Mouse (Mus musculus): ENCODE measurements at regions not wholly inside any gene's neighbourhood (a gene's known extent, or its start where the extent isn't known, plus 50 kb on each side); places are given as distances from the start of the nearest gene placed in this dataset.
A peak's percentile ranks its signal among the peaks of the same experiment; 100 is the strongest.
"Not testable (repeated sequence)": the region's sequence is repeated elsewhere in the genome, so short reads cannot be mapped to it uniquely, and the experiment has no call there.

- no peak for ATAC-seq
- WGBS: 89% methylated on average over 13 of the region's 13 CpGs
- H3K9ac ChIP-seq (replicated peaks; ENCODE audit: low read depth, low read length): no peak overlapping the region
Observed at GRCm38 (mm10) chr12:71703146-71703902, 127.6 kb upstream of the Daam1 start.

GRCm38 (mm10) chr12:71704431-71704830, 126.4 kb upstream of the Daam1 start:
- no peak overlapping the region for H3K4me3 ChIP-seq (replicated peaks; ENCODE audit: low read length)
- 0 out of 2 replicates have a peak, but pooled peaks cover 2% of the 10 kb centered on the region for H3K4me1 ChIP-seq (replicated peaks; ENCODE audit: control insufficient read depth, insufficient read depth, low read length)
- H3K4me2 ChIP-seq (ENCODE audit: low read length): no peak overlapping the region
- H3K36me3 ChIP-seq (ENCODE audit: control insufficient read depth, insufficient read depth): no peaks in the 10 kb centered on the region
- H3K27me3 ChIP-seq (replicated peaks; ENCODE audit: control insufficient read depth, insufficient read depth, low read length): no peaks in the 10 kb centered on the region
- H3K9me3 ChIP-seq (ENCODE audit: control insufficient read depth, low read length): no peaks in the 10 kb centered on the region
- no peak overlapping the region for H3K9ac ChIP-seq (replicated peaks; ENCODE audit: low read depth, low read length)
- ATAC-seq: peak; percentile 49; the same call in 1 of the 2 replicates
- H3K27ac ChIP-seq (ENCODE audit: low read length): no peak overlapping the region
- WGBS: 76% methylated on average over 6 of the region's 6 CpGs

More at GRCm38 (mm10) chr12:71703146-71703902, 127.6 kb upstream of the Daam1 start:
- Histone ChIP-seq H3K36me3 (ENCODE audit: control insufficient read depth, insufficient read depth) (no peaks in the 10 kb centered on the region), H3K27me3 (replicated peaks; ENCODE audit: control insufficient read depth, insufficient read depth, low read length) (no peaks in the 10 kb centered on the region), H3K4me3 (replicated peaks; ENCODE audit: low read length) (no peak overlapping the region), H3K4me1 (replicated peaks; ENCODE audit: control insufficient read depth, insufficient read depth, low read length) (0 out of 2 replicates have a peak, but pooled peaks cover 2% of the 10 kb centered on the region), H3K27ac (ENCODE audit: low read length) (no peak overlapping the region), H3K9me3 (ENCODE audit: control insufficient read depth, low read length) (no peaks in the 10 kb centered on the region), H3K4me2 (ENCODE audit: low read length) (no peak overlapping the region)

GRCm38 (mm10) chr12:71707727-71708369, 123.0 kb upstream of the Daam1 start:
- peak; percentile 63 for ATAC-seq
- Histone ChIP-seq H3K36me3 (ENCODE audit: control insufficient read depth, insufficient read depth) (no peaks in the 10 kb centered on the region), H3K9me3 (ENCODE audit: control insufficient read depth, low read length) (no peaks in the 10 kb centered on the region), H3K4me3 (replicated peaks; ENCODE audit: low read length) (no peak overlapping the region), H3K9ac (replicated peaks; ENCODE audit: low read depth, low read length) (no peak overlapping the region), H3K4me1 (replicated peaks; ENCODE audit: control insufficient read depth, insufficient read depth, low read length) (0 out of 2 replicates have a peak, but pooled peaks cover 2% of the 10 kb centered on the region), H3K27me3 (replicated peaks; ENCODE audit: control insufficient read depth, insufficient read depth, low read length) (no peaks in the 10 kb centered on the region), H3K4me2 (ENCODE audit: low read length) (peak overlapping the region; percentile 29), H3K27ac (ENCODE audit: low read length) (no peak overlapping the region)
- 19% methylated on average over 10 of the region's 10 CpGs for WGBS

GRCm38 (mm10) chr12:71714606-71715005, 116.3 kb upstream of the Daam1 start:
- Histone ChIP-seq H3K4me3 (replicated peaks; ENCODE audit: low read length) (no peak overlapping the region), H3K36me3 (ENCODE audit: control insufficient read depth, insufficient read depth) (no peaks in the 10 kb centered on the region), H3K9me3 (ENCODE audit: control insufficient read depth, low read length) (no peaks in the 10 kb centered on the region), H3K9ac (replicated peaks; ENCODE audit: low read depth, low read length) (no peak overlapping the region), H3K27me3 (replicated peaks; ENCODE audit: control insufficient read depth, insufficient read depth, low read length) (no peaks in the 10 kb centered on the region), H3K27ac (ENCODE audit: low read length) (no peak overlapping the region), H3K4me1 (replicated peaks; ENCODE audit: control insufficient read depth, insufficient read depth, low read length) (no peaks in the 10 kb centered on the region), H3K4me2 (ENCODE audit: low read length) (no peak overlapping the region)
- no peak for ATAC-seq
- WGBS: 55% methylated on average over 7 of the region's 7 CpGs

- not testable (repeated sequence) for H3K4me1 ChIP-seq (replicated peaks; ENCODE audit: control insufficient read depth, insufficient read depth, low read length); H3K9me3 ChIP-seq (ENCODE audit: control insufficient read depth, low read length); H3K27me3 ChIP-seq (replicated peaks; ENCODE audit: control insufficient read depth, insufficient read depth, low read length); H3K9ac ChIP-seq (replicated peaks; ENCODE audit: low read depth, low read length); H3K4me2 ChIP-seq (ENCODE audit: low read length); H3K27ac ChIP-seq (ENCODE audit: low read length); H3K36me3 ChIP-seq (ENCODE audit: control insufficient read depth, insufficient read depth); ATAC-seq; H3K4me3 ChIP-seq (replicated peaks; ENCODE audit: low read length)
- WGBS: 77% methylated on average over 12 of the region's 12 CpGs
Observed at GRCm38 (mm10) chr12:71718412-71718811, 112.5 kb upstream of the Daam1 start.

GRCm38 (mm10) chr12:71718911-71719310, 112.0 kb upstream of the Daam1 start:
- Histone ChIP-seq H3K36me3 (ENCODE audit: control insufficient read depth, insufficient read depth) (no peaks in the 10 kb centered on the region), H3K27ac (ENCODE audit: low read length) (no peak overlapping the region), H3K4me1 (replicated peaks; ENCODE audit: control insufficient read depth, insufficient read depth, low read length) (no peaks in the 10 kb centered on the region), H3K9me3 (ENCODE audit: control insufficient read depth, low read length) (no peaks in the 10 kb centered on the region), H3K9ac (replicated peaks; ENCODE audit: low read depth, low read length) (no peak overlapping the region), H3K4me3 (replicated peaks; ENCODE audit: low read length) (no peak overlapping the region), H3K4me2 (ENCODE audit: low read length) (no peak overlapping the region), H3K27me3 (replicated peaks; ENCODE audit: control insufficient read depth, insufficient read depth, low read length) (no peaks in the 10 kb centered on the region)
- no peak for ATAC-seq
- 88% methylated on average over 7 of the region's 7 CpGs for WGBS

GRCm38 (mm10) chr12:71725140-71725539, 105.7 kb upstream of the Daam1 start:
- 30% methylated on average over 5 of the region's 5 CpGs for WGBS
- H3K27ac ChIP-seq (ENCODE audit: low read length): no peak overlapping the region
- no peak for ATAC-seq
- H3K4me2 ChIP-seq (ENCODE audit: low read length): no peak overlapping the region
- H3K4me1 ChIP-seq (replicated peaks; ENCODE audit: control insufficient read depth, insufficient read depth, low read length): peaks cover 4% of the 10 kb centered on the region; the same call in 1 of the 2 replicates
- no peaks in the 10 kb centered on the region for H3K27me3 ChIP-seq (replicated peaks; ENCODE audit: control insufficient read depth, insufficient read depth, low read length)
- H3K4me3 ChIP-seq (replicated peaks; ENCODE audit: low read length): no peak overlapping the region
- no peak overlapping the region for H3K9ac ChIP-seq (replicated peaks; ENCODE audit: low read depth, low read length)
- H3K36me3 ChIP-seq (ENCODE audit: control insufficient read depth, insufficient read depth): no peaks in the 10 kb centered on the region
- no peaks in the 10 kb centered on the region for H3K9me3 ChIP-seq (ENCODE audit: control insufficient read depth, low read length)

- Histone ChIP-seq H3K9me3 (ENCODE audit: control insufficient read depth, low read length) (no peaks in the 10 kb centered on the region), H3K27ac (ENCODE audit: low read length) (no peak overlapping the region), H3K4me3 (replicated peaks; ENCODE audit: low read length) (no peak overlapping the region), H3K27me3 (replicated peaks; ENCODE audit: control insufficient read depth, insufficient read depth, low read length) (no peaks in the 10 kb centered on the region), H3K4me1 (replicated peaks; ENCODE audit: control insufficient read depth, insufficient read depth, low read length) (peaks cover 4% of the 10 kb centered on the region; the same call in 1 of the 2 replicates), H3K9ac (replicated peaks; ENCODE audit: low read depth, low read length) (no peak overlapping the region), H3K36me3 (ENCODE audit: control insufficient read depth, insufficient read depth) (no peaks in the 10 kb centered on the region), H3K4me2 (ENCODE audit: low read length) (no peak overlapping the region)
- ATAC-seq: no peak
- 5% methylated on average over 4 of the region's 4 CpGs for WGBS
Observed at GRCm38 (mm10) chr12:71725713-71726336, 105.1 kb upstream of the Daam1 start.

GRCm38 (mm10) chr12:71743345-71743744, 87.5 kb upstream of the Daam1 start:
- Histone ChIP-seq H3K4me3 (replicated peaks; ENCODE audit: low read length) (no peak overlapping the region), H3K4me1 (replicated peaks; ENCODE audit: control insufficient read depth, insufficient read depth, low read length) (peaks cover 23% of the 10 kb centered on the region), H3K4me2 (ENCODE audit: low read length) (no peak overlapping the region), H3K27ac (ENCODE audit: low read length) (peak overlapping the region; percentile 50; the same call in 1 of the 2 replicates), H3K9me3 (ENCODE audit: control insufficient read depth, low read length) (no peaks in the 10 kb centered on the region), H3K36me3 (ENCODE audit: control insufficient read depth, insufficient read depth) (no peaks in the 10 kb centered on the region), H3K9ac (replicated peaks; ENCODE audit: low read depth, low read length) (no peak overlapping the region), H3K27me3 (replicated peaks; ENCODE audit: control insufficient read depth, insufficient read depth, low read length) (no peaks in the 10 kb centered on the region)
- 57% methylated on average over 2 of the region's 2 CpGs for WGBS
- peak; percentile 62 for ATAC-seq

Data from forebrain, embryonic 16.5 days (tissue).